Comparison of ENCODE assay signal across 8 mouse cellular contexts in the genomic region with DNA sequence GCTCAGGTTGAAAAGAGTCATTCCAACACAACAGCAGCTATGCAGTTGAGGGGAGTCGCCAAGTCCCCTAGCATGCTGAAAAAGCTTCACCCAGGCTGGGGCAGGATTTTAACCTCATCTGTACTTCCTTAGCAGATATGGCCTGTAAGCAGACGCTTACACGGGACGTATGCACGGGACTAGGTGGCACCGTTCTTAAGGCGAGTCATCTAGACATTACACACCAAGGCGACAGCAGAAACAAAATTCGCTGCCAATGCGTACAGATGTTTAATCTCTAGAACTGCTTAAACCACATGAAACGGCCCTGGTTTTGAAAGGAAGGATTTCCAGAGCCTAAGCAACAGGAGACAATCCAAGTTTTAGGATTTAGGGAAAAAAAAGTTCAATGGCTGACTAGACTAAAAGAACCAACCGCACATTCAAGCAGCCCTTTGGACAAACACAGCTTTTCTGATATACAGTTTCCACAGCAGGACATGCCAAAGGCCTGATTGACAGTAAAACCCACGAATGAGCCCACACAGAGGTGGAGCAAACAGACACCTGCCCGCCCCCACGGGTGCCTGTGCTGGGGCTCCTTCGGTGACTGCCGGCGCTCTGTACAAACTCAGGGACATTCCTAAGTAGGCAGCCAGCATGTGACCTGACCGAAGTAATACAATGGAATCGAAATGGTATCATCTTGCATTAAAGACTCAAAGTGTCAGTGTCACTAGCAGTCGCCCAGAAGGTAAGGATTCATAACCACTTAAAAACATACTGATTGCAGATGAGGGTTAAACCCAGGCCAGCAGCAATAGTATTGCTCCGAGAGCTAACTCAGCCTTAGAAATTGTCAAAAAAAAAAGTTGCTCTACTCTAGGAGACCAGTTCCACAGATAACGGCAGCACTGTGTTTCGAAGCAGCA. TPM values are rescaled to one million over a fixed set of nuclear protein-coding genes. Genes with fewer than 3 reads are reported as not detected.
A peak's percentile ranks its signal among the peaks of the same experiment; 100 is the strongest.
DNase-seq lines count a peak whose midpoint lies in the region; ATAC-seq and TF ChIP-seq lines count a peak whose summit lies in the region.

No protein-coding gene starts in this region.

- WGBS in forebrain, embryonic 16.5 days: 8% methylated on average over 24 of the region's 24 CpGs
- WGBS in lung, postnatal 0 days: 12% methylated on average over 24 of the region's 24 CpGs

- peak; percentile 13; the same call in 1 of the 2 replicates for ATAC-seq in forebrain, embryonic 16.5 days
- peak; percentile 46 for ATAC-seq in lung, postnatal 0 days

- TF ChIP-seq POLR2A in MEL (IDR thresholded peaks at IDR 0.05; ENCODE audit: control insufficient read depth in 1 of 2, insufficient read depth in 1 of 2, low read depth in 1 of 2, low read length in 2 of 2, poor library complexity in 1 of 2): no peak

- H3K4me1 ChIP-seq in MEL (ENCODE audit: control insufficient read depth in 1 of 2, insufficient read depth in 2 of 2, low read length in 2 of 2): peaks cover 0 to 16% of the 10 kb centered on the region in 2 experiments; a peak in 2 of 4 replicates
- peaks cover 60% of the 10 kb centered on the region for H3K4me1 ChIP-seq in forebrain, embryonic 16.5 days (replicated peaks; ENCODE audit: control insufficient read depth, insufficient read depth, low read length)
- H3K4me1 ChIP-seq in lung, postnatal 0 days (ENCODE audit: insufficient read depth, low read depth, low read length): peaks cover 43% of the 10 kb centered on the region

- no peak for TF ChIP-seq CTCF in MEL (IDR thresholded peaks at IDR 0.05 in 2 of 3, conservative IDR thresholded peaks at IDR 0.05 in 1 of 3; ENCODE audit: control insufficient read depth in 1 of 3, insufficient read depth in 1 of 3, low read depth in 2 of 3, low read length in 3 of 3, poor library complexity in 1 of 3, severe bottlenecking in 1 of 3)
- no peak for TF ChIP-seq CTCF in lung, postnatal 0 days (IDR thresholded peaks at IDR 0.05)

- peak overlapping the region; percentile 39 for H3K9ac ChIP-seq in MEL (ENCODE audit: control insufficient read depth, low read depth, low read length, poor library complexity, severe bottlenecking)
- H3K9ac ChIP-seq in forebrain, embryonic 16.5 days (replicated peaks; ENCODE audit: low read depth, low read length): peak overlapping the region; percentile 52
- H3K9ac ChIP-seq in lung, postnatal 0 days (replicated peaks; ENCODE audit: low read depth): peak overlapping the region; percentile 71

- peaks cover 54% of the 10 kb centered on the region for H3K79me2 ChIP-seq in MEL (ENCODE audit: control insufficient read depth, insufficient read depth, low read length, poor library complexity)

- no peaks in the 10 kb centered on the region for H3K27me3 ChIP-seq in MEL (ENCODE audit: control insufficient read depth in 1 of 2, insufficient read depth in 2 of 2, low read length in 2 of 2)
- no peaks in the 10 kb centered on the region for H3K27me3 ChIP-seq in forebrain, embryonic 16.5 days (replicated peaks; ENCODE audit: control insufficient read depth, insufficient read depth, low read length)
- H3K27me3 ChIP-seq in lung, postnatal 0 days (replicated peaks; ENCODE audit: insufficient read depth, low read length): no peaks in the 10 kb centered on the region

- H3K4me3 ChIP-seq in MEL (ENCODE audit: control insufficient read depth in 1 of 2, insufficient read depth in 1 of 2, low read depth in 2 of 2, low read length in 2 of 2): peak overlapping the region; percentile 65 to 68
- H3K4me3 ChIP-seq in forebrain, embryonic 16.5 days (replicated peaks; ENCODE audit: low read length): peak overlapping the region; percentile 66
- H3K4me3 ChIP-seq in lung, postnatal 0 days (ENCODE audit: low read depth, low read length): peak overlapping the region; percentile 77

- no peak overlapping the region for H3K27ac ChIP-seq in MEL (ENCODE audit: control insufficient read depth, low read depth, low read length)
- no peak overlapping the region for H3K27ac ChIP-seq in forebrain, embryonic 16.5 days (ENCODE audit: low read length)
- H3K27ac ChIP-seq in lung, postnatal 0 days (ENCODE audit: low read length): peak overlapping the region; percentile 75

- no peaks in the 10 kb centered on the region for H3K9me3 ChIP-seq in MEL (replicated peaks; ENCODE audit: insufficient read depth, low read length)
- no peaks in the 10 kb centered on the region for H3K9me3 ChIP-seq in forebrain, embryonic 16.5 days (ENCODE audit: control insufficient read depth, low read length)
- no peaks in the 10 kb centered on the region for H3K9me3 ChIP-seq in lung, postnatal 0 days (ENCODE audit: low read length)

- TF ChIP-seq RAD21 in MEL (IDR thresholded peaks at IDR 0.05; ENCODE audit: low read depth, low read length): no peak

- H3K4me2 ChIP-seq in forebrain, embryonic 16.5 days (ENCODE audit: low read length): peak overlapping the region; percentile 91
- peak overlapping the region; percentile 80 for H3K4me2 ChIP-seq in lung, postnatal 0 days (replicated peaks; ENCODE audit: low read depth, low read length)

- no peak for TF ChIP-seq EP300 in MEL (IDR thresholded peaks at IDR 0.05; ENCODE audit: low read depth in 1 of 2, low read length in 2 of 2)
- 0 out of 2 replicates have a peak, but pooled peaks have one; percentile 23 for TF ChIP-seq EP300 in lung, postnatal 0 days (IDR thresholded peaks at IDR 0.05)

- peak; percentile 81 for DNase-seq in MEL (ENCODE audit: low read depth, low spot score)
- peak; percentile 68 for DNase-seq in cerebellum, adult 11 months
- peak; percentile 92 for DNase-seq in heart, postnatal 4 days
- peak; percentile 50 to 64 for DNase-seq in layer of hippocampus, adult 8-10 months (ENCODE audit: low spot score in 2 of 2)
- peak; percentile 87 for DNase-seq in lung, postnatal 0 days (ENCODE audit: low spot score)
- DNase-seq in retina, adult 2 months (ENCODE audit: low read depth, low spot score): peak; percentile 77
- DNase-seq in thymus, postnatal 14 days: peak; percentile 94

- no peaks in the 10 kb centered on the region; a peak in 1 of 4 replicates for H3K36me3 ChIP-seq in MEL (ENCODE audit: control insufficient read depth in 1 of 2, insufficient read depth in 2 of 2, low read length in 2 of 2)
- no peaks in the 10 kb centered on the region for H3K36me3 ChIP-seq in forebrain, embryonic 16.5 days (ENCODE audit: control insufficient read depth, insufficient read depth)
- no peaks in the 10 kb centered on the region for H3K36me3 ChIP-seq in lung, postnatal 0 days (ENCODE audit: insufficient read depth, low read length)

TF ChIP-seq in MEL, 35 proteins besides CTCF, POLR2A, EP300 and RAD21:
- TF ChIP-seq USF1 (IDR thresholded peaks at IDR 0.05; ENCODE audit: low read depth, low read length): 0 out of 2 replicates have a peak, but pooled peaks have one; percentile 24
- peak; percentile 54; the same call in 1 of the 2 replicates for TF ChIP-seq BHLHE40 (IDR thresholded peaks at IDR 0.05; ENCODE audit: borderline replicate concordance, low read depth, low read length)
- no peak for TF ChIP-seq HCFC1 (IDR thresholded peaks at IDR 0.05; ENCODE audit: low read depth, low read length)

RNA-seq across cellular contexts. Expression of a gene that starts 3.5 kb away (rescaled TPM):
- total RNA-seq in MEL (2012; rRNA removed): 8.0 and 8.7 TPM in 2 replicates
- 1 to 10 TPM in 1 of 2 experiments, not detected in 1; 7.7 TPM for polyA plus RNA-seq in MEL (2012; ENCODE audit: insufficient read depth in 1 of 2, insufficient read length in 2 of 2, low read depth in 1 of 2, low replicate concordance in 2 of 2, missing spikeins in 1 of 2)
- polyA plus RNA-seq in forebrain, embryonic 16.5 days (2015; fragmentation: Nextera tagmentation; extraction: Ambion mirVana): 8.4 and 10.9 TPM in 2 replicates
- total RNA-seq in heart, postnatal 4 days (2021): 10 to 100 TPM; 32.6 to 34.4 TPM
- 10 to 100 TPM; 21.4 to 28.5 (median 25.9) TPM for total RNA-seq in layer of hippocampus, adult 8-10 months (2022)
- 18.1 and 22.0 TPM in 2 replicates for polyA plus RNA-seq in lung, postnatal 0 days (2015; fragmentation: Nextera tagmentation; extraction: Ambion mirVana)

RNA-seq across cellular contexts. Expression of a gene that starts 48.6 kb away (rescaled TPM):
- not detected in 2 replicates for total RNA-seq in MEL (2012; rRNA removed)
- polyA plus RNA-seq in MEL (2012; ENCODE audit: insufficient read depth in 1 of 2, insufficient read length in 2 of 2, low read depth in 1 of 2, low replicate concordance in 2 of 2, missing spikeins in 1 of 2): not detected
- 1.1 and 1.4 TPM in 2 replicates for polyA plus RNA-seq in forebrain, embryonic 16.5 days (2015; fragmentation: Nextera tagmentation; extraction: Ambion mirVana)
- total RNA-seq in heart, postnatal 4 days (2021): 10 to 100 TPM; 27.4 to 28.9 TPM
- total RNA-seq in layer of hippocampus, adult 8-10 months (2022): 1 to 10 TPM in 3 of 4 experiments, not detected in 1; 1.9 to 2.9 (median 2.8) TPM
- polyA plus RNA-seq in lung, postnatal 0 days (2015; fragmentation: Nextera tagmentation; extraction: Ambion mirVana): 0.62 and 0.96 TPM in 2 replicates

Comparison
In these comparisons a context has a peak if more than half of its experiments do, and no peak if none do; other contexts are left out.
1. RNA of a gene that starts 48.6 kb away (total RNA-seq): 27.4 to 28.9 TPM in heart, postnatal 4 days; 1.9 to 2.9 TPM in layer of hippocampus, adult 8-10 months and not detected in MEL; every median in the first group is over 4 times any median in the second.
2. Peak in every context shown above with its lines, with median percentiles within 50 percentile points of each other: DNase-seq, H3K4me3 ChIP-seq and H3K9ac ChIP-seq.